ENCODE assay signal across 10 mouse cellular contexts in genomic region chr11:117515718-117516421, GRCm38 (mm10). TPM values are rescaled to one million over a fixed set of nuclear protein-coding genes. Genes with fewer than 3 reads are reported as not detected.
DNase-seq lines count a peak whose midpoint lies in the region; ATAC-seq lines count a peak whose summit lies in the region.
"Had no signal": no experiment of that assay in that cellular context is flagged by ENCODE, and none has a peak within 500 bp of the region (broad histone marks: within the 10 kb centered on the region; RNA-seq: fewer than 3 reads in every experiment).

No protein-coding gene starts in this region.

- peak; percentile 27 for DNase-seq in heart, adult 8-10 months (ENCODE audit: low spot score)
- DNase-seq in heart, embryonic 10.5 days (ENCODE audit: low spot score): no peak
- DNase-seq in cerebellum, adult 11-12 months: peak; percentile 62
- DNase-seq in cerebellum, postnatal 10 days: peak; percentile 81 to 82
- no peak for DNase-seq in hindbrain, embryonic 14.5 days (ENCODE audit: low spot score)
- no peak for DNase-seq in testis, postnatal 14 days (ENCODE audit: low spot score)
- DNase-seq: thymus, postnatal 25 days had no signal

- H3K27me3 ChIP-seq in heart, embryonic 10.5 days (ENCODE audit: insufficient read depth, poor library complexity, severe bottlenecking): peaks cover 14% of the 10 kb centered on the region; the same call in 1 of the 2 replicates
- H3K27me3 ChIP-seq in hindbrain, embryonic 14.5 days (ENCODE audit: control insufficient read depth, insufficient read depth, low read length): no peaks in the 10 kb centered on the region
- H3K27me3 ChIP-seq: liver, embryonic 12.5 days had no signal

- ATAC-seq in hindbrain, embryonic 14.5 days (ENCODE audit: low FRiP score): peak; percentile 82
- no peak for ATAC-seq in megakaryocyte, adult 5-6 weeks (ENCODE audit: poor library complexity, severe bottlenecking)
- ATAC-seq: liver, embryonic 12.5 days had no signal

- H3K9me3 ChIP-seq in heart, embryonic 10.5 days: no peaks in the 10 kb centered on the region
- no peaks in the 10 kb centered on the region for H3K9me3 ChIP-seq in hindbrain, embryonic 14.5 days (ENCODE audit: control insufficient read depth, low read length)

- no peak overlapping the region for H3K9ac ChIP-seq in hindbrain, embryonic 14.5 days
- H3K9ac ChIP-seq: liver, embryonic 12.5 days had no signal

- H3K36me3 ChIP-seq in heart, embryonic 10.5 days: no peaks in the 10 kb centered on the region
- H3K36me3 ChIP-seq in hindbrain, embryonic 14.5 days (replicated peaks; ENCODE audit: control insufficient read depth, insufficient read depth): no peaks in the 10 kb centered on the region
- H3K36me3 ChIP-seq: liver, embryonic 12.5 days had no signal

- WGBS in heart, embryonic 10.5 days: 85% methylated on average over 10 of the region's 10 CpGs
- 57% methylated on average over 10 of the region's 10 CpGs for WGBS in hindbrain, embryonic 14.5 days

- H3K4me1 ChIP-seq in heart, embryonic 10.5 days: no peaks in the 10 kb centered on the region
- H3K4me1 ChIP-seq in hindbrain, embryonic 14.5 days (replicated peaks; ENCODE audit: control insufficient read depth, insufficient read depth, low read length): peaks cover 9% of the 10 kb centered on the region; the same call in 1 of the 2 replicates
- H3K4me1 ChIP-seq: liver, embryonic 12.5 days had no signal

- H3K4me3 ChIP-seq in heart, embryonic 10.5 days: no peak overlapping the region
- no peak overlapping the region for H3K4me3 ChIP-seq in hindbrain, embryonic 14.5 days (replicated peaks; ENCODE audit: low read length)
- H3K4me3 ChIP-seq: liver, embryonic 12.5 days had no signal

- no peak overlapping the region for H3K27ac ChIP-seq in heart, embryonic 10.5 days
- H3K27ac ChIP-seq in hindbrain, embryonic 14.5 days: no peak overlapping the region
- H3K27ac ChIP-seq: liver, embryonic 12.5 days had no signal

- no peak overlapping the region for H3K4me2 ChIP-seq in hindbrain, embryonic 14.5 days (replicated peaks)
- H3K4me2 ChIP-seq: liver, embryonic 12.5 days had no signal

RNA-seq across cellular contexts. Expression of gene Gm11733, which starts 31.7 kb away (rescaled TPM):
- total RNA-seq in heart, adult 8-10 months (2022): under 1 TPM in 1 of 4 experiments, not detected in 3; 0.11 TPM
- not detected in 2 replicates for polyA plus RNA-seq in heart, embryonic 10.5 days (2016; fragmentation: Nextera tagmentation; extraction: Ambion mirVana)
- not detected in 2 replicates for polyA plus RNA-seq in hindbrain, embryonic 14.5 days (2014; fragmentation: Nextera tagmentation; extraction: Ambion mirVana)
- not detected in 2 replicates for total RNA-seq in megakaryocyte, adult 5-6 weeks (2015)
- not detected in 2 replicates for total RNA-seq in megakaryocyte, adult 5-6 weeks (2017)
- polyA plus RNA-seq: liver, embryonic 12.5 days; spleen, adult 2 months had no signal

Comparison
In these comparisons a context has a peak if more than half of its experiments do, and no peak if none do; other contexts are left out.
1. DNase-seq: peak in heart, adult 8-10 months (single experiment), cerebellum, adult 11-12 months (single experiment) and cerebellum, postnatal 10 days (2 of 2); none in heart, embryonic 10.5 days (single experiment), hindbrain, embryonic 14.5 days (single experiment) and testis, postnatal 14 days (single experiment).